Mouse (Mus musculus) stomach, postnatal 0 days (tissue): ENCODE measurements at regions not wholly inside any gene's neighbourhood (a gene's known extent, or its start where the extent isn't known, plus 50 kb on each side); places are given as distances from the start of the nearest gene placed in this dataset.

Experiments
- CTCF ChIP-seq: IDR thresholded peaks from 2 replicates; pipeline ENCODE4 v1.5.1; 2016; ENCODE audit warnings: antibody characterized with exemption, low read depth, mild to moderate bottlenecking, moderate library complexity
- EP300 ChIP-seq: optimal IDR thresholded peaks from 2 replicates; pipeline ENCODE3; 2016; ENCODE audit warnings: antibody characterized with exemption

DNA sequence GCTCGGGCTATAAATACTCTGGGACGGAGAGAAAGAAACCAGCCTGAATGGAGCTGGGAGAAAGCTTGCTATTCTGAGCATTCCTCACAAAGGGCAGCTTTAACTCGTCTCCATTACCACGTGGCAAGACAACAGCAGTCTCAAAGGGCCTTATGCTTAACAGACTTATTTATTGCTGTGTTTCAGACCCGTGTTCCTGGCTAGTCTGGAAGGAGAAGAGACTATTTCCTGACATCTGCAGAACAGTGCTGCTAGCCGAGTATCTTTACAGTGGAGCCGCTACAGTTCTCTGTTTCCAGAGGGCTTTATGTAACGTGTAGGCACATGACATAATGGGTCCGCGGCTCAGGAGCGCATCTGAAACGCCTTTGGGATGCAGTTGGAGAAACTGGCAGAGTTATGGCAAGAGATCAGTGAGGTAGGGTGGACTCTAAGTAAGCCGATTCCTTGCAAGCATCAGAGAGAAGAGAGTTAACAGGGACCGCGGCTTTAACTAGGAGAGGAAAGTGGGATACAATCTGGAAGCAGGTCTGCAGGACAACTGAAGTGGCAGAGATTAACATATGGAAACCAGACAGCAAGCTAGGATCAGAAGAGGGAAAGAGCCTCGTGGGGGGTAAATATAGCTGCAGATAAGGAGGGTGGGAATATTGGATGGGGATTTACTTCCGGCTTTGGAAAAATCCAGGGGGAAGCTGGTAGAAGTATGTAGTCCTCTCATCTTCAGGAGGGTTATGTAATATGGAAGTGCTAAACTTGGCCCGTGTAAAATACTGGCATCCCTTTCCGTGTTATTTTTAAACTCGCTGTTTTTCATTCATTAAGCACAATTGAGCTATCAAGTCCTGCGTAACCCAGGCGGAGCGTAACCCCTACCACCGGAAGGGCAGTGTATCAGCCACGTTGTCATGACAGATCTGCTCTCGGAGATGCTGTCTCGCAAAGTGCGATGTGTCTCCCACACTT, 229.3 kb upstream of the Prickle1 start:
- TF ChIP-seq CTCF: no peak
- TF ChIP-seq EP300: no peak
